Mouse (Mus musculus): ENCODE measurements at regions not wholly inside any gene's neighbourhood (a gene's known extent, or its start where the extent isn't known, plus 50 kb on each side); places are given as distances from the start of the nearest gene placed in this dataset.

DNA sequence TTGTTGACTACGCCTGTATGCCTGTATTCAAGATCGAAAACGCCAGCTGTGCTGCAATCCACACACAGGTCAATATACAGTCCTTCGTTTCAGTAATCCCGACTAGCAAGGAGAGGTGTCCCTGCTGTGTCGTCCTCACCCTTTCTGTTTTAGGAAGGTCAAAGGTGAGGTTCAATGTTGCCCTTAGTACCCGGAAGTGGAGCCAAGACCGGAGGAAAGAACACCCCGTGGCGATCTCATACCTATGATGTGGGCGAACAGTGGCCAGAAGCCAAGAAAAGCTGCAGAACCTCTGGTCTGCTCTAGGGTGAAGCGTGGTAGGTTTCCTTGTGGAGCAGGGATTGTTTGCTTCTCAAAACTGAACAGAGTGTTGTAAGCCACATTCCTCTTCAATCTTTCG lies 217.9 kb upstream of the Nr2f2 start:
- no peak overlapping the region for H3K4me2 ChIP-seq
- no peak overlapping the region for H3K9ac ChIP-seq
- H3K4me1 ChIP-seq: no peaks in the 10 kb centered on the region
- H3K27ac ChIP-seq: no peak overlapping the region
- no peaks in the 10 kb centered on the region for H3K9me3 ChIP-seq
- no peak overlapping the region for H3K4me3 ChIP-seq (replicated peaks)
- peaks cover 49% of the 10 kb centered on the region for H3K27me3 ChIP-seq
- no peak for ATAC-seq (ENCODE audit: low FRiP score)
- WGBS: 75% methylated on average over 13 of the region's 13 CpGs
- H3K36me3 ChIP-seq (replicated peaks): no peaks in the 10 kb centered on the region

DNA sequence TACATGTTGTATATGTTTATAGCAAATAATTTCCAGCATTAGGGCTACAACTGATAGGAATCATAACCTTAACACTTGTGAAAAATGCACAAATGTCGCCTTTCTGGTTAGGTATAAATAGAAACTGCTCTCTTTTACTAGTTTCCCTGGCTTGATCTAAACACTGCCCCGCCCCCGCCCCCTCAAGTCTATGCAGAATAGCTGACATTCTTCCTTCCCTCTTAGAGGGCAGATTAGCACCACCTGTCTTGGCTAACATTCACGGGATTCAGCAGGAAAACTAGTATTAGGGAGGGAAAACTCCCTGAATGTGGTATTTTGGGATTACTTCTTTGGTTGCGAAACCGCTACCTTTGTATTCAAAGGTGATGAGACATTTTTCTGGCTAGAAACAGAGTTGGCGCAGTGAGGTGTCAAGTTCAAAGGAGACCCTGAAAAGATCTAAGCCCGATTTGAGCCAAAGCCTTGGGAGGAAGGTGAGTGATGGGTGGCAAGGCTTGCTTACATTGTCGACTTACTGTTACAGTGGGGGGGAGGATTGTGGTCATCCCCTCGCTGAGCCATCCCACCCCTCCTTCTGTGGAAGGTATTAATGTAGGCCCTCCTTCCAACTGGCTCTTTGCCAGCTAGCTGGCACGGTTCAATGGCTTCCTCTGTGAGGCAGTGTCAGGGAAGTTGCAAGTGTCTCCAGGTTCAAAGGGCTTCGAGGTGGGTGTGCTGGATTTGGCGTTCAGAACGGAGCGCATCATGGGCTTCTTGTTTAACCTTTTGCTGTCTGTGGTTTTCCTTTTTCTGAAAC lies 209.8 kb upstream of the Nr2f2 start:
- WGBS: 40% methylated on average over 15 of the region's 15 CpGs
- H3K36me3 ChIP-seq (replicated peaks): no peaks in the 10 kb centered on the region

DNA sequence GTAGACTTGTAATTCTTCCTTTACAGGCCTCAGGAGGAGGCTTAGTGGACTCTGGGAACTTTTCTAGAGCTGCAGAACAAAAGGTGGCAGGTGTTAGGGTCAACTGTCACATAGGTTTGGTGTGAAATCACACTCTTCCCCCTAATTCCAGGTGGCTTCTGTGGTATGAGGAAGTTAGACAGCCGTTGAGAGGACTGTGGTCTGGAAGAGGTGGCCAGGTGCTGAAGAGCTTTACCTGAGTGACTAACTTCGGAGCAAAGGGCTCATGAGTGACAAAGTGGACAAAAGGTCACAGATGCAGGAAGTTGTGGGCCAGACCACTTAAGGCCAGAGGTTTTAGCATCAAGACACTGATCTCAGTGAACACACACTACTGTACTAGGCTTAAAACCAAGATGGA lies 209.1 kb upstream of the Nr2f2 start:
- Histone ChIP-seq H3K4me1 (peaks cover 8% of the 10 kb centered on the region), H3K9ac (no peak overlapping the region), H3K9me3 (no peaks in the 10 kb centered on the region), H3K27me3 (no peaks in the 10 kb centered on the region), H3K36me3 (replicated peaks) (no peaks in the 10 kb centered on the region), H3K4me3 (replicated peaks) (no peak overlapping the region), H3K27ac (no peak overlapping the region), H3K4me2 (no peak overlapping the region)
- 86% methylated on average over 2 of the region's 2 CpGs for WGBS
- ATAC-seq (ENCODE audit: low FRiP score): no peak

More for the DNA sequence above, 209.8 kb upstream of the Nr2f2 start:
- no peak overlapping the region for H3K27ac ChIP-seq
- H3K27me3 ChIP-seq: peaks cover under 1% of the 10 kb centered on the region; the same call in 1 of the 2 replicates
- H3K4me2 ChIP-seq: no peak overlapping the region
- ATAC-seq (ENCODE audit: low FRiP score): no peak
- no peak overlapping the region for H3K4me3 ChIP-seq (replicated peaks)
- peaks cover 8% of the 10 kb centered on the region for H3K4me1 ChIP-seq
- H3K9me3 ChIP-seq: no peaks in the 10 kb centered on the region
- H3K9ac ChIP-seq: no peak overlapping the region

DNA sequence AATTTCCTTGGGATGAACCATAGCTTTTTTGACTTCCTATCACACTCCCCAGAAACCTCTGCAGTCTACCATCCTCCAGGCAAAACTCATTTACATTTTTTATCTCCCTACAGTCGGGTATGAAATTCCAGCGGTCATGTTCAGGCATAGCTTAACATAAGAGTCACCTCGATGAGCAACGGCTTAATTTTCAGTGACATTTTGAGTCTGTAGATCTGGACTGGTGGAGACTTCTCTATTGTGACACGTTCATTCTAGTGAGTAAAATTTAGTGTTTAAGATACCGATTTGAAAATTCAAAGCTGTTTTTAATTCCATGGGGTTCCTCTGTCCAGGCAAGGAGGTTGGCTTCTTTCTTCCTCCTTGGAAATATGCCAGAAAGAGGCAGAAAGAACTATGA lies 207.7 kb upstream of the Nr2f2 start:
- Histone ChIP-seq H3K27me3 (no peaks in the 10 kb centered on the region), H3K36me3 (replicated peaks) (no peaks in the 10 kb centered on the region), H3K27ac (no peak overlapping the region), H3K9me3 (no peaks in the 10 kb centered on the region), H3K4me3 (replicated peaks) (no peak overlapping the region), H3K4me1 (peaks cover 8% of the 10 kb centered on the region), H3K4me2 (no peak overlapping the region), H3K9ac (no peak overlapping the region)
- ATAC-seq (ENCODE audit: low FRiP score): no peak
- 84% methylated on average over 6 of the region's 6 CpGs for WGBS

DNA sequence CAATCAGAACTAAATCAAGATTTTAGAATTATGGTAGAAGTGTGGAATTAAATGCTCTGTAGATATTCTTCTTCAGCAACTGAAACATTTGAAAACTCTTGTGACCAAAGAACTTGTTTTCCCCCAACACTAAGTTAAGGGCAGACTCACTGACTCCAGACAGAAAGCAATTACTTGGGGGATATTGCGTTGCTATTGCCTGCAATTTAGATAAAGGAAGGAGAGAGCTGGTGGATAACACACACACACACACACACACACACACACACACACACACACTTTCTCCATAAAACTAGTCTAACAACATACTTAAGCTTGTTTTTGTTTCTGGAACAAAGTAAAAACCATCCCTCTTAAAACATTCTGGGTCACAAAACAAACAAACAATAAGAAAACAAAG lies 198.5 kb upstream of the Nr2f2 start:
- Histone ChIP-seq H3K27ac (no peak overlapping the region), H3K9ac (no peak overlapping the region), H3K9me3 (no peaks in the 10 kb centered on the region), H3K36me3 (replicated peaks) (no peaks in the 10 kb centered on the region), H3K4me2 (no peak overlapping the region), H3K4me1 (no peaks in the 10 kb centered on the region), H3K4me3 (replicated peaks) (no peak overlapping the region), H3K27me3 (no peaks in the 10 kb centered on the region)
- ATAC-seq (ENCODE audit: low FRiP score): no peak
- 92% methylated on average over 1 of the region's 1 CpGs for WGBS

DNA sequence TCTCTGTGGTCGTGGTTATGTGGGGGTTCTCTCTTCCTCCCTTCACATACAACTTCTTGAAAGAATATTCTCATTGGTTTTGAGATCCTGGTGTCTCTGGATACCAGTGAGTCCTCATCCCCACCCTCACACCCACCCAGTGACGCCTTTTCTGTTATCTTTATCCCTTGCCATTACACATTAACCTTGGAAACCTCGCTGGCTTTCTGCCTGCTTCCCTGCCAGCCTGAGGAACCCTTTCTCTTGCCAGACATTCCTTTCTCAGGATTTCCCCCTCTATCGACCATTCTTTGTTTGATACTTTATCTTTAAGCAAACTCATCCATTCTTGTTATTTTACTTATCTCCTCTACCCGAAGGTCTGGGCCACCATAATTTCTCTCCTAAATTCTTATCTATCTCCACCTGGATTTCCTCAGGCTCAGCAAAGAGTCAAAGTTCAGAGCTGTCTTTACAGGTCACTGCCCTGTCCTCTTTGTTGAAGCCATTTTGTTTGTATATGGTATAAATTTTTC lies 182.5 kb upstream of the Nr2f2 start:
- ATAC-seq (ENCODE audit: low FRiP score): no peak
- no peaks in the 10 kb centered on the region for H3K4me1 ChIP-seq
- WGBS: 75% methylated on average over 5 of the region's 5 CpGs
- no peaks in the 10 kb centered on the region for H3K27me3 ChIP-seq
- H3K27ac ChIP-seq: no peak overlapping the region
- no peak overlapping the region for H3K9ac ChIP-seq
- no peak overlapping the region for H3K4me3 ChIP-seq (replicated peaks)
- H3K4me2 ChIP-seq: no peak overlapping the region
- H3K9me3 ChIP-seq: no peaks in the 10 kb centered on the region
- H3K36me3 ChIP-seq (replicated peaks): no peaks in the 10 kb centered on the region

DNA sequence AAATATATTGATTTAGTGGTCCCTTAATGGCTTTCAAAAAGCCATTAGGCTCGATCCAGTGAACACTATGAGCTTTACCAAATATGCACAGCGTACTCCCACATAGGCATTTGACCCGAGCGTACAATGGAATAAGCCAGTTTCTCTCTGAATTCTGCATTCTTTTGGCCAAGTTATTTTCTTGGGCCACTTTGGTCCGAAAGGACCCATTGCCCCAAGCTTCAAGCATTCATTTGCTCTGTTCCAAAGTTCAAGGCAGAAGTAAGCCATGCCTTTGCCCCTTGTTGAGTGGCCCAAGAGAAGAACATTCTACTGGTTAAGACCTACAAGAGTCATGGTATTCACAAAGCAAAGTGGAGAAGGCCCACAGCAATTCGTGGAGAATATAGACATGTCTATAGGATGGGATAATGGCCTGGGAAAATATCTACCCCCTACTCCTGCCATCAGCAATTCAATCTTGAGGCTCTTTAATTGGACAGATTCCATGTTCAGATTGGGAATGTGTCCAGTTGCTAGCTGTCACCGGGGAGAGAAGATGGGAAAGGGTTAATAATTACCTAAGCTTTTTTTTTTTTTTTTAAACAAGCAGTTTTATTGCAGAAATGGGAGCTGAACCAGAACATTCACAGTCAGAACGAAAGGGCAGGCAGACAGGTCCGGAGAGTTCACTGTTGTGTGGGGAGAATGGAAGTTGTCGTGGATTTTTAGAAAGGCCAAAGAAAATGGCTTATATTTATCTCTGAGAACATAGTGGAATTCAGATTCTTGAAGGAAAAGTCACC lies 175.5 kb upstream of the Nr2f2 start:
- ATAC-seq (ENCODE audit: low FRiP score): no peak
- Histone ChIP-seq H3K9me3 (no peaks in the 10 kb centered on the region), H3K9ac (no peak overlapping the region), H3K4me2 (no peak overlapping the region), H3K36me3 (replicated peaks) (no peaks in the 10 kb centered on the region), H3K27me3 (no peaks in the 10 kb centered on the region), H3K27ac (no peak overlapping the region), H3K4me1 (no peaks in the 10 kb centered on the region), H3K4me3 (replicated peaks) (no peak overlapping the region)
- WGBS: 88% methylated on average over 10 of the region's 10 CpGs

DNA sequence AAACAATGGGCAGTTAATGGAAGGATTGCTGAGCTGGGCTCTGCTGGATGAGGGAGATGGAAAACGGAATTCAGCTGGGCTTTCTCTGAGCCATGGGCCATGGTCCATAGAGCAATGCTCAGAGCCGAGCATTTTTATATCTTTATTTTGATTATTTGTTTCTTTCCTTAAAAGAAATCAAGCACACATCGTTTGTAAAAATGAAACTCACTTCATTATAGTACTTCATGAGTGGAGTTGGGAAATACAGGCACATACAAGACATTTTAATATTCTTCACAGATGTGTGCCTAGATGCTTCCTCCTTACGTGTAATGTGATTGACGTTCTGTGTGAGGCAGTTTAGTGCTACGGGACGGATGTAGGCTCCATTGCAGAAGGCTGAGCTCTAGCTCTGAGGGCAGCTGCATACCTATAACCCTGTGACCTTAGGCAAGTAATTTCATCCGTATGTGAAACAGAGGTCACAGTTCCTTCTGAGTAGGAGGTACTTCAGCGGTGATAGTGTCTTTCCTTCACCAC lies 172.6 kb upstream of the Nr2f2 start:
- no peak overlapping the region for H3K4me3 ChIP-seq (replicated peaks)
- H3K4me2 ChIP-seq: no peak overlapping the region
- H3K9me3 ChIP-seq: no peaks in the 10 kb centered on the region
- H3K36me3 ChIP-seq (replicated peaks): no peaks in the 10 kb centered on the region
- WGBS: 81% methylated on average over 9 of the region's 9 CpGs
- no peak overlapping the region for H3K27ac ChIP-seq
- H3K4me1 ChIP-seq: no peaks in the 10 kb centered on the region
- no peak for ATAC-seq (ENCODE audit: low FRiP score)
- H3K9ac ChIP-seq: no peak overlapping the region
- H3K27me3 ChIP-seq: no peaks in the 10 kb centered on the region

DNA sequence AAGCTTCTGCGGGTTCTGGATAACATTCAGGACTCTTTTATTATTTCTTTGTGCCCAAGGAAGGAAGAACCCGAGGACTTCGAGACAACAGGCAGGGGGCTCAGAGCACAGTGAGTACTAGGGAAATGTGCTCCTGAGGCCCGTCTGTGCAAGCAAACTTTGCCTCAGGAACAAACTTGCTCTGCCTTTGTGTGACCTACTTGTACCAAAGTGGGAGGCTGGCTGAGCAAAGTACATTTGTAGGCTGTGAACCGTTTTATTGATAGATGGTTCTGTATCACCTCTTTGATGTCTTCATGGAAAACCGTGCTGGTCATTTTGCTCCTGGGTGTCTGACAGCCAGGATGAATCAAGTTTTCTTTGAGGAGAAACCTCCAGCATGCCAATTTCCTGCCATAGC lies 169.5 kb upstream of the Nr2f2 start:
- Histone ChIP-seq H3K9ac (no peak overlapping the region), H3K27me3 (no peaks in the 10 kb centered on the region), H3K36me3 (replicated peaks) (no peaks in the 10 kb centered on the region), H3K9me3 (no peaks in the 10 kb centered on the region), H3K4me2 (no peak overlapping the region), H3K27ac (no peak overlapping the region), H3K4me3 (replicated peaks) (no peak overlapping the region), H3K4me1 (no peaks in the 10 kb centered on the region)
- no peak for ATAC-seq (ENCODE audit: low FRiP score)
- 86% methylated on average over 6 of the region's 6 CpGs for WGBS

DNA sequence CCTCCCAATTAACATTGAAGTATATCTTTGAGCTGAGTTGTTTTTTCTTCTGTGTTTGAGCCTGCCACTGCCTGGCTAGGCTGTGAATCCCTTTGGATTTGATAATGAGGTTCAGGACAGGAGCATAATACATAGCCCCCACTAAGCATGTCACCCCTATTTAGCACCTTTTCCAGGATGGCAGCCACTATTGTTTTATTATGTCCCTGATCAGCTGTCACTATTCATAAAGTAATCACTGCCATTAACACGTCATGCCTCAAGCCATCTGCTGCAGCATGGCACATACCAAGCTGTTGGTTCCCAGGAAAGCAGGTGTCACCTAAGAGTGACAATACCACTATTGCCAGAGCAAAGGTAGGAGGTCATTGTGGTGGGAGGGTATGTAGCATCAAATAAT lies 167.0 kb upstream of the Nr2f2 start:
- Histone ChIP-seq H3K36me3 (replicated peaks) (no peaks in the 10 kb centered on the region), H3K9me3 (no peaks in the 10 kb centered on the region), H3K4me3 (replicated peaks) (no peak overlapping the region), H3K27ac (no peak overlapping the region), H3K4me2 (no peak overlapping the region), H3K9ac (no peak overlapping the region), H3K27me3 (no peaks in the 10 kb centered on the region), H3K4me1 (no peaks in the 10 kb centered on the region)
- peak; percentile 79; the same call in 1 of the 2 replicates for ATAC-seq (ENCODE audit: low FRiP score)
- 47% methylated on average over 1 of the region's 1 CpGs for WGBS

DNA sequence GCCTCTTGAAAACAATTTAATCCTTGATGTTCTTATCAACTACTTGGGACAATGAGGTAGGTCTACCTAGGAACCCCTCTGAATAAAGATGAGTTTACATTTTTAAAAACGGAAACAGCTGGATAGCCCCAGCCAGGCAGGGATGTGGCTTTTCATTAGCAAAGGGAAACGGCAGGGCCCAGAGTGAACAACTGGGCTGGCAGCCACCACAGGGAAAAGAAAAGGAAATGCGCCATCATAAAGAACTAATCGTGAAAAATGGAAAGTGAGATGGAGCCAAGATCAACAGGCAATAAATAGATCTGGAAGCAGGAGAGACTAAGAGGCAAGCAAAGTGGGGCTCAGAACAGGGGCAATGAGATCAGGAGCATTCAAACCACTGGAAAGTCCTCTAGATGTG lies 161.4 kb upstream of the Nr2f2 start:
- H3K27ac ChIP-seq: no peak overlapping the region
- H3K9me3 ChIP-seq: no peaks in the 10 kb centered on the region
- H3K36me3 ChIP-seq (replicated peaks): no peaks in the 10 kb centered on the region
- H3K27me3 ChIP-seq: no peaks in the 10 kb centered on the region
- WGBS: 88% methylated on average over 4 of the region's 4 CpGs
- no peak overlapping the region for H3K9ac ChIP-seq
- H3K4me1 ChIP-seq: no peaks in the 10 kb centered on the region
- no peak overlapping the region for H3K4me3 ChIP-seq (replicated peaks)
- H3K4me2 ChIP-seq: no peak overlapping the region
- ATAC-seq (ENCODE audit: low FRiP score): no peak

DNA sequence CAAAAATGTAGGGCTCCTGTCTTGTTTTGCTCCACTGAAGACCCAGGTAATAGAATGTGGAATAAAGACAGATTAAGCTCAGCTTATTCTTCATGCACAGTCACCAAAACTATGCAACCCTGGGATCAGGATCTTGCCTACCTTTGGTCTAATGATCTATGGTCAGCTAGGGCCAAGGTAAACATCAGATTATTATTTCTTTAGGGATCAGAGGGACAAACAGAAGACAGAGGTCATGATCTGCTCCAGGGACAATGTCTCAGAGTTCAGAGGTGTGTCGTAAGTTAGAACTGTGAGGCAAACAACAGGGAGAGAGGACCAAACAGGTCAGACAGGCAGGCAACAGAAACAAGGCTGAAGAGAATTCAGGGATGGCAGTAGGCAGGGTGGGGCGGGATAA lies 158.8 kb upstream of the Nr2f2 start:
- H3K27ac ChIP-seq: no peak overlapping the region
- no peak overlapping the region for H3K4me2 ChIP-seq
- H3K4me3 ChIP-seq (replicated peaks): no peak overlapping the region
- H3K9ac ChIP-seq: no peak overlapping the region
- 87% methylated on average over 2 of the region's 2 CpGs for WGBS
- H3K36me3 ChIP-seq (replicated peaks): no peaks in the 10 kb centered on the region
- H3K9me3 ChIP-seq: no peaks in the 10 kb centered on the region
- H3K27me3 ChIP-seq: no peaks in the 10 kb centered on the region
- H3K4me1 ChIP-seq: no peaks in the 10 kb centered on the region
- no peak for ATAC-seq (ENCODE audit: low FRiP score)

Data from forebrain, embryonic 12.5 days (tissue).